Mouse (Mus musculus) adrenal gland, adult 18-20 months (tissue): ENCODE results near the gene Nphp1. TPM values are rescaled to one million over a fixed set of nuclear protein-coding genes. Genes with fewer than 3 reads are reported as not detected.

Source experiments
- DNase-seq, 2 experiments: peaks; one replicate each; pipeline ENCODE4 v3.0.0; 2021 to 2022; ENCODE audit warnings: low spot score in 2 of 2
- total RNA-seq, 2 experiments: library from RNA; stranded (reverse); gene quantifications; 1 replicate in 1 of 2; 2 replicates in 1 of 2; pipeline ENCODE4 v1.2.3; 2021

Nphp1 gene
- total RNA-seq, 2 experiments from 2014 or later = 18.3 to 19.4 TPM

DNA sequence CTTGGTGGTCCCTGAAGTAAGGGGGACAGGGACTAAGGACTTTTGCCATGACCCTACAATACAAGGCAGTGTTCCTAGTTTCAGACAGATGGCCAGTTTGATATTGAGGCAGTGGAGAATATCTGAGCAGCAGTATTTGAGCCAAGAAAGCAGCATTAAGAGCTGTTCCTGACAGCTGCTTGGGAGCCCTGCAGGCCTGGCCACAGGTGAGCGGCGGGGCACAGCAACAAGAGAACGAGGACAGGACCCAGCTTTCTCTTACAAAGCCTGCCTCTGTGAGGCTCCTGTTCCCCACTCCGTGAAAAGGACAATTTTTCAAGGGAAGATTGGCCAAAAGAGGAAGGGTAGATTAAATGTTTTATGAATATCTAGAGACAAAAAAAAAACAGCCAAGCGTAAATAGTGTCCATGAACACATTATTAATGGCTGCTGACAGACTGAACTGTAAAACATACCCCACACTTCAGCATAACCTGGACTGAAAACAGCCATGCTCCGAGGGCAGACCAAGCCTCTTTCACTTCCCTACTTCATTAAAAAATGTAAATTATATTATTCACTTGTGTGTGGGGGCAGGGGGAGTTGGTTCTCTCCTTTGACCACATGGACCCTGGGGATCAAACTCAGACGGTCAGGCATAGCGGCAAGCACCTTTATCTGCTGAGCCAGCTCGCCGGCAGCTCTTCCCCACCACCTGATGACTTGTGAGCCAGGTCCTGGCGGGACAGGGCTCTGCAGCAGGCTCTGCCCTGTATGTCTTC lies 36.7 kb downstream of the Nphp1 start:
- DNase-seq = no peak

DNA sequence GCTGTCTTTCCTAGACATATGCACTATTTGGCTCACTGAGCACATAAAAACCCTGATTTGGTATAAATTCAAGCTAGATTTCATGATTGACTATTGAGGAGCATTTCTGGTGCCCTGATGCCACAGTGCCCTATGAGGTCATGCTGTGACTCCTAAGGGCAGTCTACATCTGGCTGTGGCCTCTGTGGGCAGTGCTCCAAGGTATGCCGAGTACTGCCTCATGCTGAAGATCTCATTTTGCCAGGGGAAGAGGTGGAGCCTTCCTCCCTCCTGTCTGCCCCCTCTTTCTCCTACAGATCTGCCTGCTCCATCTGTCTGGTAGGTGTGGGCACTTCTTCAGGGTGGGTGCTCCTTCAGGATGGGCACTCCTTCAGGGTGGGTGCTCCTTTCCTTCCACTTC lies 39.3 kb downstream of the Nphp1 start:
- no peak for DNase-seq

DNA sequence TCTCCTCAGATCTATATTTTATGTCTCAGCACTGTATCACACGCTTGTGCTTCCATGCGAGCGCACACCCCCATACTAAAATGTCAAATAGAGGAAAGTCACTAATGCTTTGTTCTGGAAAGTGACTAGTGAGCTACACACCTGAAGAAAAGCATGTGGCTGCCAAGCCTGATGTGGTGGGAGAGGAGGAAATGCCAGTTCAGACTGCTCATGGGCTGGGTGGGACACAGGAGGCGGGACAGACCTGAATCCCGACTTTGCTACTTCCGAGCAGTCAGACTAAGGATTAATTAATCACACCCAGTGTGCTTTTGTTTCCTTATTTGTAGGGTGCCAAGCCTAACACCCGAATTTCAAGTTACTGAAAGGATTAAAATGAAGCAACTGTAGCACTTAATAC lies 40.4 kb downstream of the Nphp1 start:
- DNase-seq = no peak

DNA sequence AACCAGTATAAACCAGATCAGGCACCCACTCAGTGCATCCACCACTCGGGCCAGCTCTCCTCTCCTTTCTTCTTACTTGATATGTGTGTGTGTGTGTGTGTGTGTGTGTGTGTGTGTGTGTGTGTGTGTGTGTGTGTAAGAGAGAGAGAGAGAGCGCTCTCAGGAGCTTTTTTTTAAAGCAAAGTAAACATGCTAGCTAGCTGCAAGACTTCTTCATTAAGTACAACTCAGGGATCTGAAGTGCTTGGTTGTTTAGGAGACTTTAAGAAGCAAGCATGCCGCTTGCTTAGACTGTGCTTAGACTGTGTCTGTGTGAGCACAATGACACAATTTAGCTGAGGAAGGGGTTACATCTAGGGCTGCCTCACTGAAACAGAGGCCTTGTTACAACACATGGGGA lies 46.1 kb downstream of the Nphp1 start:
- no peak for DNase-seq

DNA sequence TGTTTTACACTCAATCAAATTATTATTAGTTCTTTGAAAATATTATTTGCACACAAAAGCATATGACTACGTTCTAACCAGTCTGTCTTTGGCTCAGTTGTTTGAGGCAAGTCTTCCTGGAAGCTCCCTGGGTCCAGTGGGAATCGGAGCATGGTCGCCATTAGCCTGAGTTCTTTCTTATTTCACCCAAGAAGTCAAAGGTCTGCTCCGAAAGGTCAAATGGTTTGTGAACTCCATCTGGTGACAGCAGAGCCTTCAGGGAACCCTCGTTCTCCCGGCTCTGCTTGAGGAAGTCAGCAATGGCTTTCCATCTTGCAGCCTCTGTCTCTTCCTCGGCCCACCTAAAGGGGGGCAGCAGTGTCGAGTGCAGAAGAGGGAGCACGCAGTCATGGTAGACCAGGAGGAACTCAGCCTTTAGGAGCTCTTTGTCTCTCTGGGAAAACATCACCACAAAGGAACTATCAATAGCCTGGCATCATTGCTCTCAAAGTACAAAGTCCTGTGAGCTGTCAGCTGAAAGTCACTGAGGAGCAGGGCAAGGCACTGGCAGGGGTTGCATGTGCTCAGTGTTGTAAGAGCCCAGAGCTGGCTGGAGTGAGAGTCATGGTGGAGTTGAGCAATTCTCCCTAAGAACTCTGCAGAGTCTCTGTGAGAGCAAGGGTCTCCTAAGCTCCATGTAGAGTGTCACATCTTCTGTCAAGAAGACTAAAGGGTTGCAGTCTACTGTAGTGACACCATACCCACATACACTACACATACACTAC lies 47.8 kb downstream of the Nphp1 start:
- DNase-seq = no peak

DNA sequence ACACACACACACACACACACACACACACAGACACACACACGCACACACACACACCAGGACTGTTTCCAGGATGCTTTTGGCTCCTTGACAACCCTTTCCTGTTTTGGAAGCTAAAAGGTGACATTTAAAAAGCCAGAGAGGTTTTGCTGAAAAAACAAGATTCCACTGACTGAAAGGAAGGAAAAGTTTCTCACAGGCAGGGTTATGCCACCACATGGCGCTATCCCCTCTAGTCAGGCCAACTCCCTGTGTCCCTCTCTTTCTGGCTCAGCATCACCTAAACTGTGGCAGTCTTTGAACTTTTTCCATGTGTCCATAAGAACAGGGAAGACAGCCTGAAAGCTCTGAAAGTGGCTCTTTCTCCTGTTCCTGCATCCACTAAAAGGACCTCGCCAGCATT lies 50.8 kb downstream of the Nphp1 start:
- no peak for DNase-seq

DNA sequence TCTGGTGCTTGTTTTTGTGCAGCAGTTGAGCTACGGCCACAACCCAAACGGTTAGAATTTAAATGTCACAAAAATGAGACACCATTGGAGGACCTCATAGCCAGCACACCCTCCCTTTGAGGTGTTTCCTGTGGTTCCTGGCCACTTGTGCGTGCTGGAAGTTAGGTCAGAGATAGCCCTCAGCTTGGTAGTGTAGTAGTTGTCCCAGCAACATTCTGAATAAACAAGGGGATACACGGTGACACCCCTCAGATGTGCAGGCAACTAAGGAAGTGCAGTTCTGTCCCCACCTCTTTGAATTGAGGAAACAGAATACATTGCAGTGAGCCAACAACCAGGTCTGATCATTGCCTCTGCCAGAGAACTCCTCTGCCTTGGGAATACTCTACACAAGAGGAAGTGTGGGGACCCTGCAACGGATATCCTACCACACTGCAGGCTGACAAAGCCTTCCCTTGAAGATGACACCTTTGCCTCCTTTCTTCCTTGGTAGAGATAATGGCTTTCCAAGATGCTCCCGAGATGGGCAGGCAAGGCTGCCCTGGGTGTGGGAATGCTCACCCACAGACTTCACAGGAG lies 52.0 kb downstream of the Nphp1 start:
- no peak for DNase-seq

DNA sequence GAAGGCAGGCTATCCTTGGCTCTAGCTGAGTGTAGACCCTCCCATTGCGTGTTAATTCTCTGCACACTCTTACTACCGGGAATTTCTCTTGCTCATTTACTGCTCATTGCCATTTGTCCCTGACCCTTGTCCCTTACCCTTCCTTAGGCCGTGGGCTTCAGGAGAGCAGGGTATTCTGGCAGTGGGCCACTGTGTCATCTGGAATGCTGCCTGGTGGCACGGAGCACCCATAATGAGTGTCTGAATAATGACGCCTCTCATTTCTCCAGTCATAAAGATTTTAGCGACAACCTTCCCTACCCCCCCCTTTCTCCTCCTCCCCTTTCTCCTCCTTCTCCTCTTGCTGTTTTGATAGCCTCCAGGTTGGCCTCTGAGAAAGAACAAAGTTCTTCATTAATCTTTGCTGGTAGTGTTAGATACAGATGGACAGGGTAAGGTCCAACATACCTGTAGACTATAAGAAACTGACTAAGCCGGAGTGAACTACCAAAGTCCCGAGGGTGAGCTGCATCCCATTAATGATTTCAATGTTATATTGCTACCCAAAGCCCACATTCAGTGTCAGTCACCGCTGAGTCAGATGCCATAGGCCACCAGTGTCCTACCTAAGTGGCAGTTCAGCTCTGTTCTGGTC lies 53.1 kb downstream of the Nphp1 start:
- DNase-seq = no peak

DNA sequence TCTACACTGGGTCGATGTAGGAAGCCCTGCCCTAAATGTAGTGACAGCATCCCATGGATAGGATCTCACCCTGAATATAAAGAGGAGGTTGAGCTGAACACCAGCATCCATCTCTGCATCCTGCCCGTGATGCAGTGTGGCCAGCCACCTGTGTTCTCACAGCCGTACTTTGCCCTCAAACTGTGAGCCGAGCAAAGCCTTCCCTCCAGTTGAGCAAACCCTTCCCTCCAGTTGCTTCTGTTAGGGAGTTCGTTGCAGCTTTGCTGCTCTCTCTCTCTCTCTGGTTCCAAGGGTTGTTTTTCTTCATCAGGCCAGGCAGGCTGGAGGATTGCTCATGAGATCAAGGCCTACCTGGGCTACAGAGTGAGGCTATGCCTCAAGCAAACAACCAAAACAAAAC lies 53.8 kb downstream of the Nphp1 start:
- no peak for DNase-seq

DNA sequence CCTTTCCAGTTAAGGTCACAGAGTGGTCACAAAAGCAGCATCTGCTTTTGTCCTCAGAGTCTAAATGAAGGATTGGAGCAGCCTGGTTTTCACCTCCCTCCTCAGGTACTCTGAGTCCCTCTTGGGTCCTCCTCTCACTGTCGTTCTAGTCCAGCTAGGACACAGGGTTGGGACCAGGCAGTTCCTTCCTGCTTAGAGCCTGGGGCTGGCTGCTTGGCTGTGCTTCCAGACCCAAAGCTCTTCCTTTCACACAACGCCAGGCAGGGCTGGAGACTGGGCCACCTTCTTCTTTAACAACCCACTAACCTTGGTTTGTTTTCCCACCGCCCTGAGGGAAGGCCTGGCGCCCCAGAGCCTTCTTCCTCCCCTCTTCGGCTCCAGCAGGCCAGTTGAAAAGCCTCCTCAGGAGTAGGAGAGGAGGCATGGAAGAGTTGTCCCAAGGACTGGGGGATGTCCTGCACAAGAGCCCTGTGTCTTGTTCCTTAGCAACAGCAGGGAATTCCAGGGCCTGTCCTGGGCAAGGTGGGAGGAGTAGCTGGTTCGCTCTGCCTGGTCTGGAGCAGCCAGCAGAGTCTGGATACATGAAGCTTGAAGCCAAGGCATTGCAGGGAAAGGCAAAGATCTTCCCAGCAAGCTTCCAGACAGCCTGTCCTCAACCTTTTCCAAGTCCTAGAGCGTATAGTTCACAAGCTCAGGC lies 58.2 kb downstream of the Nphp1 start:
- no peak for DNase-seq

DNA sequence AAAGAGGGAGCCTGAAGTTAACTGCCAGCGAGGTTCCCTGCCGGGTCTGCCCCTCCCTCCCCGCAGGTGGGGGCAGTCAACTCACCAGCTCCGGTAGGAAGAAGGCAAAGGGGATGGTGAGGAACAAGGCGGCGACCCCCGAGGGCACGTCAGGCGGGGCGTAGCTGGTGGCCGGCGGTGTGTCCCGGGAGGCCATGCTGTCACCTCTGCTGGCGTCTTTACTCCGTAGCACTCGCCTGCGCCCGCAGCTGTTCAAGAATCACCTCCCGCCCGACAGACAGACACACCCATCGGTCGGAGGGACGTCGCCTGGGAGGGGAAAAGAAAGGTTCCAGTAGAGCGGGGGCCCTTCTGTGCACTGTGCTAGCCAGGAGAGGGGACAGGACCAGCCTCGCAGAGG lies 59.0 kb downstream of the Nphp1 start, which contains the start of gene Mall:
Mall (minus strand) TSS at position 262 of the 400 bp plus-strand sequence.
- no peak for DNase-seq

DNA sequence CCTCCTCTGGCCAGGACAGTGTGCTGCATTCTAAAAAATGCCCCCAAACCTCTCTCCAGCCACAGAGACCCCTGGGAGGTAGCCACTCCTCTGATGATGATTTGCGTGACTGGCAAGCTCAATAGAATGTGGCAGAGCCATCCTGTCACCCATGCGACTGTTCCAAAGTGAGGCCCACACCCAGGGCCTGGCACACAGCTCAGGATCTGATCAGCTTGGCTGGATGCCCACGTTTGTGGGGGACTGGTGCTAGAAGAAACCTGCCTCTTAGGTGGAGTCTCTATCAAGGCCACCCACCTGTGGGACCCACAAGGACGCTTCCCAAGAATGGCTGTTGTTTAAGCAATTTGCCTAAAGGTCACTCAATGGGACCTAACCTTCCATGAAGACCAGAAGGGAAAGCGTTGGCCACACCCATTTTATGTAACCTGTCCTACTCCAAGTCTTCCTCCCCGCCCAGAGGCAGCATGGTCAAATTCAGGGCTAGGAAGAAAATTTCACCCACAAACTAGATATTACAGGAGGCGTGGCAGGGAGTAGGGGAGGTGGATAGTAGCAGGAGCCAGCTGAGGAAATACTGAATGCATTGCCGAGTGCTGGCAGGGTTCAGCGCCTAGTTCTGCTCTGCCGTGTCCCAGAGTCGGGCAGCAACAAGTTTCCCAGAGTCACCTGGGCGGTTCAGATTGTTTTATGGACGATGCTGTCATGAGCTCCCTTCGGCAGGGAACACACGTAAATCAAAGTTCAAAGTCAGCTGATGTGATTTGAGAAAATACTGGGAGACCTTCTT lies 59.8 kb downstream of the Nphp1 start:
- DNase-seq = no peak

DNA sequence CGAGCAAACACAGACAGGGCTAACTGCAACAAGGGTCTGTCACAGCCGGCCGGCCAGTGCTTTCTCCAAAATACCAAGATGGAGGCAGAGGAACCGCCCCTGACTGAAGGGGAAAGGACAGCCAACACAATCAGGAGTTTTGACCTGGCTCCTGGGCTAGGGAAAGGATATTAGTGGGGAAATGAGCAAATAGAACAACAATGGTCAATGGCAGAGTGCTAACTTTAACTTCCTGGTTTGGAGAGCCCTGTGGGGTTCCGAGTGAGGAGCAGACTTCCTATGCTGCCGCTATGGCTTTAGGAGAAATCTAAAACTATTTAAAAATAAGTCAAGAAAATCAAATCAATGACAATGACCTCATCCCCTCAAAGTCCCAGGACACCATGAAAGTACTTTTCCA lies 60.6 kb downstream of the Nphp1 start:
- no peak for DNase-seq

DNA sequence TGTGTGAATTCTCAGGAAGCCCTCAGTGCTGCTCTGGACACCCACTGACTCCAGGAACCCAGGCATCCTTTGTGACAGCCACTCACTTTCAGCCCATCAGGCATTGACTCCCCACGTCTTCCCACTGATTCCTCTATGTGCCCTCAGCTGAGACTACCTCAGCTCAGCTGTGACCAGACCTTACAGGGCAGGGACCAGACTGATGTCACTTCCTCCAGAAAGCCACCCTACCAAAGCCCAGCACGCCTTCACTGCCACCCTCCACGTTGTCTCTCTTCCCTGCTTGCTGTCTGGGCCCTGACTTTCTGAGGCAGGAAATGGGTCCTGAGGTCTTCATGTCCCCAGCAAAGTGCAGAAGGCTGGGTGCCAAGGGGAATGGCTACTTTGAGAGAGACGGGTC lies 65.5 kb downstream of the Nphp1 start:
- no peak for DNase-seq

DNA sequence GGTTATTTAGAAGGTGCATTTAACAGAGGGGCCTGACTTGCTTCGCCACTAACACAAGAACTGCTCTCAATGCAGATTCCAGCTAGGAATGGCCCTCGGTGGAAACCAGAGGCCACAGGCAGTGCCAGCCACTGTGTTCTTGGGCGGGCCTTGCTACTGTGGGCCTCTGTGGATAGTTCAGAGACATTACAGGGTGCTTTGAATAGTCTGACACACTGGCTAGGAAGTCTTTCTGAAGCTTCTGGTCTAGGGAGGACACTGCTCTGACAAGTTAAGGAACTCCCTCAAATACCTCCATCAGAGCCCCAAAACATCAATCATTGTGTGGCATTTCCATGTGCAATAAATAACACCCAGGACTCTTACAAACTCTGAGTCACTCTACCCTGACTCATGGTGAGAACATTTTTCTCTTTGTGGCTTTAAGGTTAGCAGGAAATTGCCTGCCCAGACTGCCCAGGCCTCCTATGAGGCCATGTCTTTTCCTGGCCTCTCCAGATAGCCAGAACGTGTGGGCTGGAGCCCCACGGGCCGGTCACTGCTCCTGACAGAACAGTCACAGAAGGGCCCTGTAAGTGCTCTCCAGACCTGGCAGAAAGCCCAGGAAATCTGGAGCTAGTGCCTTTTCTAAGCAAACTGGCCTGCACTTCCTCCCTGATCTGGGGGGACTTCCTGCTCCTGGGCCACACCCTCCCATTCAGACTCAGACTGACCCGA lies 66.4 kb downstream of the Nphp1 start:
- peak; percentile 48 to 53 for DNase-seq

DNA sequence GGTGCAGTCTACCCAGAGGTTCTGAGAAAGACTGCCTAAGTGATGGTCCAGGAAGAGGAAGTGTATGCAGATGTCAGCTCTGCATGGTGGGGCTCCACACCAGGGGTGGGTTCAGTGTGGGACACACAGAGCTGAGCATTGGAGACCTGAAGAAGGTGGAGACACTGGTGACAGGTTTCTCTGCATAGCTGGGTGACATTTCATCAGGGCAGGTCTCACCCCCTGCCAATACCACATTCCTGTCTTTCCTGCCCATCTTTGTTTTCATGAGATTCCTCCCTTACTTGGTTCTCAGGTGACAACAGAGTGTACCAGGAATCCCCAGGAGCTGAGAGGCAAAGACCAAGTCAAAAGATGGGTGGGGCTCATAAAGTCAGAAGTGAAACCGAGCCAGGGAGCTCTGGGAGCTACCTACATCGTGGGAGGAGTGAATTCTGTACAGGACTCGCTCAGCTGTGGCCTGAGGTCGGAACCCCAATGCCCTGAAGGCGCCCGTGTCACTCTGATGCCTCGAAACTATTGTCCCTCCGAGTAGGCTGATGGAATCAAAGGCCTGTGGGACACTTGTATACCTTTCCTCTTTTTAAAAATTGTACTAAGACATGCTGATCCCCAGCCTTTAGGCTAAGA lies 69.7 kb downstream of the Nphp1 start:
- DNase-seq = no peak

DNA sequence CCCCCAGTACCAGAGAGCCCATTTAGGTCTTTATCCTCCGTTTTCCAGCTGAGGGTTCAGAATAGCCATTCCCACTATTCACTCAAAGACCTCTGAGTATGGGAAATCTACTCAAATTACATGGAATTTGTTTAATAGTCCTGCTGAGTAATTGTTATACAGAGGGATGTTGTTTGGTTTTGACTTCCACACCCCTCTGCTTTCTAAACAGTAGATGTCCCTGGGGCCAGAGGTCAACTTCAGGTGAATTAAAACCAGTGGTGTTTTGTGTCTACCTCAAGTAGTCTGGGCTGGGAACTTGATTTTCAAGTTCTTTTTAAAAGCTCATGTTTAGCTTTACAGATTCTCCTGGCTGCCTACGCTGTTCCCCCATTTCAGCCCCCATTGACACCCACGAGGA lies 74.0 kb downstream of the Nphp1 start:
- DNase-seq = no peak

DNA sequence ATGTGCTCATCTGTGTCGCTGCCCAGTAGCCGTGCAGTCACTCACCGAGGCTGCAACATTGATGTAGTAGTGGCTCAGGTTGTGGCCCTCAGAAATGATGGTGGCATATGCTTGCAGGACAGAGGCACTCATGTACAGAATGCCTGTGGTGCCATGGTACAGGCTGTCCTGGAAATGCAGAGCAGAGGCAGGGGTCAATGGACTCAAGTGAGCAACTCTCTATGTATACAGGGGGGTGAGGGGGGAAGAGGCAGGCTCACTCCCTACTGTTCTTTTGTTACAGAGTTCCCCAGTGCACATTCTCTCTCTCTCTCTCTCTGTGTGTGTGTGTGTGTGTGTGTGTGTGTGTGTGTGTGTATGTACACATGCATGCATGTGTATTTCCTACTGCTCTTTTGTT lies 79.9 kb downstream of the Nphp1 start:
- DNase-seq = no peak

DNA sequence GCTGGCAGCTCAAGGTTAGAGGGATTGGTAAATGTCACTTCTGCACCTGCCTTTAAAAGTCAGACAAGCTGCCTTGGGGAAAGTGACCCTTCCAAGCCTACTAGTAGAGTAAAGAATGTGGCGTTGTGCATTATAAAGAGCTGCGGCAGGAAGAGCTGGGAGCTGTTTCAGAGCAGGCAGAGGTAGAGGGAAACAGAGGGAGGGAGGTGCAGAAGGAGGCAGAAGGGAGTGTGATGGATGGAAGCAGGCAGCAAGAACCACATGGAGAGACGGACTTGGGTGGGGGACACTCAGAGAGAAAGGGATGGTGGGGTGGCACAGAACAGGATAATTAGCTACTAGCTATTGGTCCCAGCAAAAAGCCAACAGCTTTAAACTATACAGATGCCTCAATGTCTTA lies 80.6 kb downstream of the Nphp1 start:
- no peak for DNase-seq
